Mouse (Mus musculus): Measurements from ENCODE around the gene Zscan4b. TPM values are rescaled to one million over a fixed set of nuclear protein-coding genes. Genes with fewer than 3 reads are reported as not detected.
"Not testable (repeated sequence)": the region's sequence is repeated elsewhere in the genome, so short reads cannot be mapped to it uniquely, and the experiment has no call there.

Gene Zscan4b
- not detected for total RNA-seq (2021)
- long read RNA-seq, experiment 1: 0 reads
- long read RNA-seq, experiment 2: 0 reads

DNA sequence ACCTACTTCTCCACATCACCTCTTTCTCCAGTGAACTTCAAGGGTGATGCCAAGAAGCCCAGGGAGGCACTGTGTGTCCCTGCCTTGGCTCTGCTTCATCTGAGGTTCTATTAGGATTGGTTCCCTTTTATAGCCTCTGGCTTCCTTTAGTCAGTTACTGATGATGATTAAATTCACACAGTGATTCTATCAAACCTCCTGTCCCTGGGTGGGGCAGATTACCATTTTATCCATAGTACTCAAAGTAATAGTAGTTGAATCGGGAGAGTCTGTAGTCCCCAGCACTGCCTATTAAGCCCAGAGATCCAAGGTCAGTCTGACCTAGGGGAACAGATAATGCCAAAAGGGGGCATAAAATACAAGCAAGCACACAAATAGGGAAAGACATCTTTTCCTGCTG lies at the start of gene Zscan4b:
Zscan4b (minus strand) TSS at position 101 of the 400 bp plus-strand sequence.
- DNase-seq: not testable (repeated sequence)

Other genes with a start within 250 kb of the Zscan4b start
- gene Nlrp4b, start 217.3 kb downstream of the Zscan4b start, total RNA-seq (2021): not detected
- gene Vmn1r71, start 150.7 kb downstream of the Zscan4b start, total RNA-seq (2021): not detected
- gene Zscan4c, start 100.7 kb upstream of the Zscan4b start, total RNA-seq (2021): not detected
- not detected for gene Zscan4-ps1, start 164.6 kb upstream of the Zscan4b start, total RNA-seq (2021)

Data from adrenal gland, postnatal 10 days (tissue).